Mouse (Mus musculus) liver, adult 10 weeks (tissue): ENCODE measurements around the gene Gm15517. TPM values are rescaled to one million over a fixed set of nuclear protein-coding genes. Genes with fewer than 3 reads are reported as not detected.

Experiments used
- polyA plus RNA-seq: library from polyadenylated mRNA; stranded (reverse); fragments of 350-450 nt; fragmentation: Illumina TruSeq; extraction: RNeasy Lipid Tissue Mini Kit (QIAGEN cat#74804); gene quantifications from one replicate; pipeline ENCODE4 v1.2.3, GENCODE M21; 2014; ENCODE audit warnings: low read depth, low replicate concordance

Gm15517 gene
- not detected for polyA plus RNA-seq

GRCm38 (mm10) chr7:44261147-44261546 is at the start of gene Gm15517:
TSS of gene Gm15517 (plus strand) at chr7:44261447.

GRCm38 (mm10) chr7:44215645-44216044 is 45.6 kb upstream of the Gm15517 start, which contains the start of gene Klk1b5:
TSS of gene Klk1b5 (plus strand) at chr7:44215945.

GRCm38 (mm10) chr7:44225076-44225475 is 36.2 kb upstream of the Gm15517 start, which contains the start of gene Klk1:
TSS of gene Klk1 (plus strand) at chr7:44225360.

GRCm38 (mm10) chr7:44235909-44236308 is 25.3 kb upstream of the Gm15517 start, which contains the start of gene Gm36864:
TSS of gene Gm36864 (plus strand) at chr7:44236177.

GRCm38 (mm10) chr7:44246055-44246983 is 14.9 kb upstream of the Gm15517 start, which contains the start of the genes 1700028J19Rik and 2410002F23Rik:
TSS of gene 1700028J19Rik (minus strand) at chr7:44246695.
TSS of gene 2410002F23Rik (plus strand) at chr7:44246722.

GRCm38 (mm10) chr7:44257278-44257677 is 4.0 kb upstream of the Gm15517 start, which contains the start of gene Acp4:
TSS of gene Acp4 (minus strand) at chr7:44257378.

GRCm38 (mm10) chr7:44306516-44307240 is 45.4 kb downstream of the Gm15517 start, which contains the start of gene Clec11a:
TSS of gene Clec11a (minus strand) at chr7:44306902.

GRCm38 (mm10) chr7:44309475-44310284 is 48.4 kb downstream of the Gm15517 start, which contains the start of gene Shank1:
TSS of gene Shank1 (plus strand) at chr7:44310253.

Other genes starting within 250 kb of the Gm15517 start
- gene Klk1b26, start 249.3 kb upstream of the Gm15517 start, polyA plus RNA-seq = not detected
- gene Klk1b27, start 209.2 kb upstream of the Gm15517 start, polyA plus RNA-seq = not detected
- not detected for gene Klk1b21, start 159.1 kb upstream of the Gm15517 start, polyA plus RNA-seq
- gene Klk1b22, start 148.8 kb upstream of the Gm15517 start, polyA plus RNA-seq = not detected
- not detected for gene Klk1b16, start 124.7 kb upstream of the Gm15517 start, polyA plus RNA-seq
- gene Klk1b24, start 73.2 kb upstream of the Gm15517 start, polyA plus RNA-seq = not detected
- gene Klk1b3, start 63.3 kb upstream of the Gm15517 start, polyA plus RNA-seq = not detected
- gene Klk1b4, start 54.0 kb upstream of the Gm15517 start, polyA plus RNA-seq = 0.69 TPM
- not detected for gene Klk1b5, start 45.5 kb upstream of the Gm15517 start, polyA plus RNA-seq
- not detected for gene Klk1, start 36.1 kb upstream of the Gm15517 start, polyA plus RNA-seq
- gene Gm36864, start 25.3 kb upstream of the Gm15517 start, polyA plus RNA-seq = not detected
- not detected for gene 1700028J19Rik, start 14.8 kb upstream of the Gm15517 start, polyA plus RNA-seq
- 6.4 TPM for gene 2410002F23Rik, start 14.7 kb upstream of the Gm15517 start, polyA plus RNA-seq
- not detected for gene Acp4, start 4.1 kb upstream of the Gm15517 start, polyA plus RNA-seq
- gene Clec11a, start 45.5 kb downstream of the Gm15517 start, polyA plus RNA-seq = 0.40 TPM
- not detected for gene Shank1, start 48.8 kb downstream of the Gm15517 start, polyA plus RNA-seq
- gene Syt3, start 122.7 kb downstream of the Gm15517 start, polyA plus RNA-seq = not detected
- not detected for gene 1700008O03Rik, start 124.4 kb downstream of the Gm15517 start, polyA plus RNA-seq
- gene Lrrc4b, start 167.6 kb downstream of the Gm15517 start, polyA plus RNA-seq = not detected
- 22.2 TPM for gene Aspdh, start 203.9 kb downstream of the Gm15517 start, polyA plus RNA-seq
- 7.7 TPM for gene Josd2, start 206.5 kb downstream of the Gm15517 start, polyA plus RNA-seq
- 4.1 TPM for gene Emc10, start 235.1 kb downstream of the Gm15517 start, polyA plus RNA-seq
- gene Fam71e1, start 235.1 kb downstream of the Gm15517 start, polyA plus RNA-seq = not detected